Mouse (Mus musculus): ENCODE results near the gene Kmt2a. TPM values are rescaled to one million over a fixed set of nuclear protein-coding genes. Genes with fewer than 3 reads are reported as not detected.
"Not testable (repeated sequence)": the region's sequence is repeated elsewhere in the genome, so short reads cannot be mapped to it uniquely, and the experiment has no call there.

Kmt2a gene
- polyA plus RNA-seq, 1 experiment from 2014 or later, result 10.8 TPM

- peaks cover 11% of the 10 kb centered on the region for H3K4me1 ChIP-seq (ENCODE audit: insufficient read depth, low read length)
- H3K9me3 ChIP-seq (ENCODE audit: low read length), result no peaks in the 10 kb centered on the region
- no peak overlapping the region for H3K4me2 ChIP-seq (replicated peaks; ENCODE audit: low read depth, low read length)
- H3K9ac ChIP-seq (replicated peaks; ENCODE audit: low read length), result no peak overlapping the region
- H3K27ac ChIP-seq (ENCODE audit: low read length), result no peak overlapping the region
- H3K36me3 ChIP-seq (ENCODE audit: insufficient read depth, low read length), result peaks cover 9% of the 10 kb centered on the region
- no peaks in the 10 kb centered on the region for H3K27me3 ChIP-seq (ENCODE audit: insufficient read depth, low read length)
- no peak for ATAC-seq (ENCODE audit: low FRiP score, low TSS enrichment)
- WGBS, result 94% methylated on average over 5 of the region's 5 CpGs
- H3K4me3 ChIP-seq (ENCODE audit: low read length), result no peak overlapping the region
Observed at GRCm38 (mm10) chr9:44771376-44771775, 109.7 kb downstream of the Kmt2a start.

- not testable (repeated sequence) for ATAC-seq (ENCODE audit: low FRiP score, low TSS enrichment); H3K9ac ChIP-seq (replicated peaks; ENCODE audit: low read length); H3K27me3 ChIP-seq (ENCODE audit: insufficient read depth, low read length); H3K36me3 ChIP-seq (ENCODE audit: insufficient read depth, low read length); H3K9me3 ChIP-seq (ENCODE audit: low read length)
- Histone ChIP-seq H3K27ac (ENCODE audit: low read length) (0 out of 2 replicates have a peak overlapping the region, but pooled peaks have one; percentile 33), H3K4me2 (replicated peaks; ENCODE audit: low read depth, low read length) (peak overlapping the region; percentile 81), H3K4me3 (ENCODE audit: low read length) (peak overlapping the region; percentile 100), H3K4me1 (ENCODE audit: insufficient read depth, low read length) (peaks cover 29% of the 10 kb centered on the region)
- WGBS, result 45% methylated on average over 7 of the region's 9 CpGs
Observed at GRCm38 (mm10) chr9:44768029-44768394, 113.1 kb downstream of the Kmt2a start.

- Histone ChIP-seq H3K4me3 (ENCODE audit: low read length) (peak within 1 kb of the TSS; percentile 100), H3K36me3 (ENCODE audit: insufficient read depth, low read length) (no peaks in the 10 kb centered on the region), H3K27ac (ENCODE audit: low read length) (peak within 1 kb of the TSS; percentile 98), H3K27me3 (ENCODE audit: insufficient read depth, low read length) (no peaks in the 10 kb centered on the region), H3K4me2 (replicated peaks; ENCODE audit: low read depth, low read length) (peak within 1 kb of the TSS; percentile 81), H3K4me1 (ENCODE audit: insufficient read depth, low read length) (peaks cover 28% of the 10 kb centered on the region), H3K9ac (replicated peaks; ENCODE audit: low read length) (peak within 1 kb of the TSS; percentile 99), H3K9me3 (ENCODE audit: low read length) (no peaks in the 10 kb centered on the region)
- peak; percentile 84 for ATAC-seq (ENCODE audit: low FRiP score, low TSS enrichment)
- WGBS, result under 1% methylated on average over 76 of the region's 82 CpGs
Observed at GRCm38 (mm10) chr9:44767101-44768028, 113.7 kb downstream of the Kmt2a start, which contains the start of the genes Arcn1 and Ift46. TSS of gene Arcn1 (minus strand) at chr9:44767845. TSS of gene Ift46 (plus strand) at chr9:44767908.

GRCm38 (mm10) chr9:44760873-44761272, 120.2 kb downstream of the Kmt2a start:
- Histone ChIP-seq H3K27me3 (ENCODE audit: insufficient read depth, low read length) (no peaks in the 10 kb centered on the region), H3K36me3 (ENCODE audit: insufficient read depth, low read length) (peaks cover 23% of the 10 kb centered on the region; the same call in 1 of the 2 replicates), H3K9me3 (ENCODE audit: low read length) (no peaks in the 10 kb centered on the region), H3K27ac (ENCODE audit: low read length) (no peak overlapping the region), H3K9ac (replicated peaks; ENCODE audit: low read length) (no peak overlapping the region), H3K4me1 (ENCODE audit: insufficient read depth, low read length) (peaks cover 26% of the 10 kb centered on the region), H3K4me3 (ENCODE audit: low read length) (no peak overlapping the region), H3K4me2 (replicated peaks; ENCODE audit: low read depth, low read length) (no peak overlapping the region)
- WGBS, result 54% methylated on average over 2 of the region's 2 CpGs
- no peak for ATAC-seq (ENCODE audit: low FRiP score, low TSS enrichment)

Other genes starting within 250 kb of the Kmt2a start
- gene Treh, start 208.1 kb downstream of the Kmt2a start, polyA plus RNA-seq (2015; fragmentation: Nextera tagmentation; extraction: Ambion mirVana), result 0.17 TPM in 1 of 2 replicates, not detected in the other
- gene Phldb1, start 146.1 kb downstream of the Kmt2a start, polyA plus RNA-seq (2015; fragmentation: Nextera tagmentation; extraction: Ambion mirVana), result 37.0 and 37.6 TPM in 2 replicates
- 217 and 219 TPM in 2 replicates for gene Arcn1, start 113.5 kb downstream of the Kmt2a start, polyA plus RNA-seq (2015; fragmentation: Nextera tagmentation; extraction: Ambion mirVana)
- 100 and 111 TPM in 2 replicates for gene Ift46, start 113.4 kb downstream of the Kmt2a start, polyA plus RNA-seq (2015; fragmentation: Nextera tagmentation; extraction: Ambion mirVana)
- gene Tmem25, start 82.0 kb downstream of the Kmt2a start, polyA plus RNA-seq (2015; fragmentation: Nextera tagmentation; extraction: Ambion mirVana), result 34.9 and 40.4 TPM in 2 replicates
- gene Ttc36, start 78.2 kb downstream of the Kmt2a start, polyA plus RNA-seq (2015; fragmentation: Nextera tagmentation; extraction: Ambion mirVana), result 161 and 182 TPM in 2 replicates
- gene Atp5l, start 39.4 kb upstream of the Kmt2a start, polyA plus RNA-seq (2015; fragmentation: Nextera tagmentation; extraction: Ambion mirVana), result 677 and 753 TPM in 2 replicates
- 24.3 and 29.1 TPM in 2 replicates for gene Ube4a, start 84.3 kb upstream of the Kmt2a start, polyA plus RNA-seq (2015; fragmentation: Nextera tagmentation; extraction: Ambion mirVana)
- not detected in 2 replicates for gene Cd3g, start 99.1 kb upstream of the Kmt2a start, polyA plus RNA-seq (2015; fragmentation: Nextera tagmentation; extraction: Ambion mirVana)
- not detected in 2 replicates for gene Cd3d, start 100.5 kb upstream of the Kmt2a start, polyA plus RNA-seq (2015; fragmentation: Nextera tagmentation; extraction: Ambion mirVana)
- not detected in 2 replicates for gene Cd3e, start 128.3 kb upstream of the Kmt2a start, polyA plus RNA-seq (2015; fragmentation: Nextera tagmentation; extraction: Ambion mirVana)
- 20.3 and 23.4 TPM in 2 replicates for gene Mpzl2, start 158.5 kb upstream of the Kmt2a start, polyA plus RNA-seq (2015; fragmentation: Nextera tagmentation; extraction: Ambion mirVana)
- gene Mpzl3, start 173.9 kb upstream of the Kmt2a start, polyA plus RNA-seq (2015; fragmentation: Nextera tagmentation; extraction: Ambion mirVana), result 3.2 and 3.7 TPM in 2 replicates
- 0.30 TPM in 1 of 2 replicates, not detected in the other for gene Jaml, start 197.9 kb upstream of the Kmt2a start, polyA plus RNA-seq (2015; fragmentation: Nextera tagmentation; extraction: Ambion mirVana)
- gene Scn2b, start 236.5 kb upstream of the Kmt2a start, polyA plus RNA-seq (2015; fragmentation: Nextera tagmentation; extraction: Ambion mirVana), result 4.7 and 5.0 TPM in 2 replicates

Data from kidney, embryonic 16.5 days (tissue).